Mouse (Mus musculus) kidney, adult 2 months (tissue): ENCODE data around the gene Prkn. TPM values are rescaled to one million over a fixed set of nuclear protein-coding genes. Genes with fewer than 3 reads are reported as not detected.

Experiments
- DNase-seq: peaks from one replicate; pipeline ENCODE4 v3.0.0; 2021
- H3K27ac ChIP-seq: fragments of 200-500 bp; 2 replicates; pipeline ENCODE4 v1.5.1; 2012; ENCODE audit warnings: low read depth, low read length, control low read depth, inconsistent platforms; ENCODE audit not compliant: insufficient read depth
- H3K27me3 ChIP-seq: fragments of 200-500 bp; replicated peaks from 2 replicates; pipeline ENCODE4 v1.6.1; 2012; ENCODE audit warnings: mild to moderate bottlenecking, moderate library complexity, low read length, inconsistent platforms; ENCODE audit not compliant: control insufficient read depth, insufficient read depth
- H3K36me3 ChIP-seq: fragments of 200-500 bp; 2 replicates; pipeline ENCODE4 v1.6.1; 2012; ENCODE audit warnings: mild to moderate bottlenecking, moderate library complexity, low read length, inconsistent platforms; ENCODE audit not compliant: control insufficient read depth, insufficient read depth
- H3K4me1 ChIP-seq: fragments of 200-500 bp; 2 replicates; pipeline ENCODE4 v1.6.1; 2011; ENCODE audit warnings: low read length; ENCODE audit not compliant: control insufficient read depth, insufficient read depth
- H3K4me3 ChIP-seq: fragments of 200-500 bp; 2 replicates; pipeline ENCODE4 v1.5.1; 2011; ENCODE audit warnings: mild to moderate bottlenecking, low read depth, low read length, control low read depth; ENCODE audit not compliant: insufficient read depth
- CTCF ChIP-seq: fragments of 200-500 bp; conservative IDR thresholded peaks from 2 replicates; pipeline ENCODE4 v1.5.1; 2011; ENCODE audit warnings: low read depth, mild to moderate bottlenecking, control low read depth, low read length, moderate library complexity, mixed read lengths; ENCODE audit not compliant: insufficient read depth, insufficient read length
- POLR2A ChIP-seq: fragments of 200-500 bp; IDR thresholded peaks from one replicate; pipeline ENCODE4 v1.6.1; 2011; ENCODE audit warnings: low read depth, low read length, control low read depth
- WGBS: fragments of 180-500 bp; shearing (Covaris S2); methylation state at CpG from one replicate; pipeline ENCODE4 v1.1.7; 2018; 5-methylcytosine and 5-hydroxymethylcytosine counted together
- polyA plus RNA-seq: library from polyadenylated mRNA; depleted of rRNA; stranded (reverse); fragments of >200 nt; gene quantifications from 2 replicates; pipeline ENCODE4 v1.2.3, GENCODE M21; 2012

Prkn gene
- polyA plus RNA-seq, 1 experiment = 6.1 TPM

GRCm38 (mm10) chr17:12061381-12061780, 1221.2 kb downstream of the Prkn start:
- DNase-seq = no peak
- Histone ChIP-seq H3K36me3 (no peaks in the 10 kb centered on the region), H3K4me1 (no peaks in the 10 kb centered on the region), H3K4me3 (no peak overlapping the region), H3K27ac (no peak overlapping the region), H3K27me3 (no peaks in the 10 kb centered on the region)
- TF ChIP-seq CTCF (no peak), POLR2A (no peak)
- WGBS = 94% methylated on average over 10 of the region's 10 CpGs

DNA sequence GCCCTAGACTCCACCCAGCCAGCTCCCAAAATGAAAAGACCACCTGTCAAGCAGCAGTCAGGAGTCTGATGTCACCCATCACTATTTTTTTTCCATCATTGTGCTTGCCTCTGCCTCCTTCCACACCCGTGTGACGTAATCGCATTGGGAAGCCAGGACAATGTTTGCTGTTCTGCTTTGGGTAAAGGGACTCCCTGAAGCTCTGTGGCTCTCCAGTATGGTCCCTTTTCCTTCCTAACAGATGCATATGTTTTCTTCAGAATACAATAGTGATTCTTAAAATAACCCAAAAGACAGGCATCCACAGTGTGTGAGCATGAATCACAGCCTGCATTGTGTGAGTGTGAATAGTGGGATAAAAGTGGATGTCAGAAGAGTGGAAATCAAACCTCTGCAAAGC, 1222.7 kb downstream of the Prkn start:
- no peak for DNase-seq
- whole genome bisulfite sequencing = 89% methylated on average over 3 of the region's 3 CpGs
- no peak overlapping the region for H3K27ac ChIP-seq
- TF ChIP-seq CTCF (no peak), POLR2A (no peak)
- H3K27me3 ChIP-seq = no peaks in the 10 kb centered on the region
- no peaks in the 10 kb centered on the region for H3K4me1 ChIP-seq
- no peak overlapping the region for H3K4me3 ChIP-seq
- no peaks in the 10 kb centered on the region for H3K36me3 ChIP-seq

DNA sequence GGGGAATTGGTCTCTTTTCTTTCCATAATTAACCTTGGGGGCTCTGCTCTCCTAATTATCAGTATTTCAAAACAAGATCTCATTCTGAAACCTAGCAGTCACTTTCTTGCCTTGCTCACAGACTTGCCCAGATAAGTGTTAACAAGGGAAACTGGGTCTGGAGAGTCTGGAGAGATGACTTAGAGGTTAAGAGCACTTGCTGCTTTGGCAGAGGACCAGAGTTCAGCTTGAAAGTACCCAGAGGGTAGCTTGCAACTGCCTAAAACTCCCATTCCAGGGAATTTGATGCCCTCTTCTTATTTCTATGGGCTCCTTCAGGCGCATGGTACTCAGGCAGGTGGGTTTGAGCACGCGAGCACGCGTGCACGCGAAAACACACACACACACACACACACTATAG, 1223.3 kb downstream of the Prkn start:
- Histone ChIP-seq H3K4me1 (no peaks in the 10 kb centered on the region), H3K27me3 (no peaks in the 10 kb centered on the region), H3K4me3 (no peak overlapping the region), H3K36me3 (no peaks in the 10 kb centered on the region), H3K27ac (no peak overlapping the region)
- 96% methylated on average over 7 of the region's 7 CpGs for WGBS
- TF ChIP-seq POLR2A (no peak), CTCF (no peak)
- DNase-seq = no peak

DNA sequence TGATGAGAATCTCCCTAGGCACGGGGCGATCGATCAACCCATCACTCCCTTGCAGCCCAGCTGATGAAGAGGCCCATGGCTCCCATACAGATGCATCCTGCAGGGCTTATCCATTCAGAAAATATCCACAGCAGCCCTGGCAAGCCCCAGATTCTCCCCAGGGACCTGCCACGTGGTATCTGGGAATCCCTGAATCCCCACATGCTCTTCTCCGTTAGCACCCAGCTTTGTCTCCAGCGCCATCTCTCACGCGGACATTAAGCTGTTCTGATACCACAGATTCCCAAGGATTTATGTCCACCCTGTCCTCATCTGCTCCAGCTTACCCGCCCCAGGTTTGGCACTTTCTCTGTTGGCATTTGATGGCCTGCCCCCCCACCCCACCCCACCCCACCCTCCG, 1225.9 kb downstream of the Prkn start:
- Histone ChIP-seq H3K4me3 (no peak overlapping the region), H3K27me3 (no peaks in the 10 kb centered on the region), H3K4me1 (no peaks in the 10 kb centered on the region), H3K36me3 (no peaks in the 10 kb centered on the region), H3K27ac (no peak overlapping the region)
- no peak for DNase-seq
- 68% methylated on average over 10 of the region's 10 CpGs for WGBS
- no peak for TF ChIP-seq POLR2A
- TF ChIP-seq CTCF = no peak

GRCm38 (mm10) chr17:12076816-12077215, 1236.6 kb downstream of the Prkn start:
- no peak for DNase-seq
- no peak overlapping the region for H3K4me3 ChIP-seq
- H3K4me1 ChIP-seq = no peaks in the 10 kb centered on the region
- no peak overlapping the region for H3K27ac ChIP-seq
- 76% methylated on average over 2 of the region's 2 CpGs for WGBS
- no peaks in the 10 kb centered on the region for H3K36me3 ChIP-seq
- TF ChIP-seq POLR2A = no peak
- no peak for TF ChIP-seq CTCF
- no peaks in the 10 kb centered on the region for H3K27me3 ChIP-seq

DNA sequence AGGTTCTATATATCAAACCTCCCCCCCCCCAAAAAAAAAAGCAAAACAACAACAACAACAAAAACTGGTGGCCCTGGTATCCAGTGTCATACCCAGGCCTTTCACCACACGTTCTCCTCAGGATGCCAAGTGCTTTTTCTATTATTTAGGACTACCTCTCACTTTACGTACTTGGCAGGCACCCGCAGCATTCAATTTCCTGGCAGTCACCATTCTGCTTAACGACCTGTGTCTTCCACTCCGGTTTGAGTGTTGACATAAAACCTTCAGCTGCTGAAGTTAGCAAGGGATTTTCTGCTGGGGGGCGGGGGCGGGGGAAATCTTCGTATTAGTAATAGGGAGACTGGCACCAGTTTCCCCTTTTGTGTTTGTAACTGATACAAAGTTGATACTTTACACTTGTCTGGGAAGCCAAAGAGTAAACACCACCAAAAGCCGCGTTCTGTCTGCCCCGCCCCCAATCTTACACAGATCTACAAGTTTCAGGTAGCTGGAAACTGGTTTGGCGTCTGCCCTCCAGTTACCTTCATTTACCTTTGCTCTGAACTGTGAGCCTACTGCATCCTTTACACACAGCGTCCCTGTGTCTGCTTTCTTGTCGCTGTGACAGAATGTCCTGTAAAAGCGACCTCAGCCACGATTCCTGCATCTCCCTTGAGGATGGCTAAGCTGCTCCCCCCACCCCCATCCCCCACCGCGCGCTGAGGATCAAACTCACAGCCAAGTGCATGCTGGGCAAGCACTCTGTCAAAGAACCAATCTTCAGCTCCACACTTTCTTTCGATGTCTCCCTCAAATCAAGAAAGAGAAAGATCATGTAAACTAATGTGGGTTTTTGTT, 1240.7 kb downstream of the Prkn start:
- Histone ChIP-seq H3K36me3 (no peaks in the 10 kb centered on the region), H3K27ac (no peak overlapping the region), H3K4me1 (no peaks in the 10 kb centered on the region), H3K4me3 (no peak overlapping the region), H3K27me3 (no peaks in the 10 kb centered on the region)
- peak; percentile 34 for DNase-seq
- WGBS = 25% methylated on average over 20 of the region's 20 CpGs
- TF ChIP-seq CTCF (no peak), POLR2A (no peak)

DNA sequence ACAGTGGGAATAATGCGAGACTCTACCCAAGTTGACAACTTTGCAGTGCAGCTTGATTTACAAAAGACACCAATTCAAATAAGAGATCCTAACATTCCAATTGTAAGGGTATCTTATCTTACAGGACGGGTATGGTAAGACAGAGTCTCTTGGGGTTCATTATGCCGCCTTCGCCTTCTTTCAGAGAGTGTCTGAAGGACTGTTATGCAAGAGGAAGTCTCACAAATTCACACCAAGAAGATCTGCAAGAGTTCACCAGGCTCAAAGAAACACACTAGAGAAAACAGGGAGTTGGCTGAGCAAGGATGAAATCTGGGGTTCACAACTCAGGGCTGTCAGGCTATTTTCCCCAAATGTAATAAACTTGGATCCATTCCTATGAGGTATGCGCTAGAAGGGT, 1242.0 kb downstream of the Prkn start:
- no peak for TF ChIP-seq POLR2A
- no peak for TF ChIP-seq CTCF
- 90% methylated on average over 5 of the region's 5 CpGs for WGBS

More for the DNA sequence above, 1242.0 kb downstream of the Prkn start:
- no peaks in the 10 kb centered on the region for H3K4me1 ChIP-seq
- no peak for DNase-seq
- H3K4me3 ChIP-seq = no peak overlapping the region
- no peaks in the 10 kb centered on the region for H3K36me3 ChIP-seq
- no peak overlapping the region for H3K27ac ChIP-seq
- H3K27me3 ChIP-seq = no peaks in the 10 kb centered on the region
